Mouse (Mus musculus): Measurements from ENCODE around the gene Plekhb2. TPM values are rescaled to one million over a fixed set of nuclear protein-coding genes. Genes with fewer than 3 reads are reported as not detected.

Gene Plekhb2
- total RNA-seq, 2 experiments from 2014 or later, result 44.6 to 53.4 TPM

DNA sequence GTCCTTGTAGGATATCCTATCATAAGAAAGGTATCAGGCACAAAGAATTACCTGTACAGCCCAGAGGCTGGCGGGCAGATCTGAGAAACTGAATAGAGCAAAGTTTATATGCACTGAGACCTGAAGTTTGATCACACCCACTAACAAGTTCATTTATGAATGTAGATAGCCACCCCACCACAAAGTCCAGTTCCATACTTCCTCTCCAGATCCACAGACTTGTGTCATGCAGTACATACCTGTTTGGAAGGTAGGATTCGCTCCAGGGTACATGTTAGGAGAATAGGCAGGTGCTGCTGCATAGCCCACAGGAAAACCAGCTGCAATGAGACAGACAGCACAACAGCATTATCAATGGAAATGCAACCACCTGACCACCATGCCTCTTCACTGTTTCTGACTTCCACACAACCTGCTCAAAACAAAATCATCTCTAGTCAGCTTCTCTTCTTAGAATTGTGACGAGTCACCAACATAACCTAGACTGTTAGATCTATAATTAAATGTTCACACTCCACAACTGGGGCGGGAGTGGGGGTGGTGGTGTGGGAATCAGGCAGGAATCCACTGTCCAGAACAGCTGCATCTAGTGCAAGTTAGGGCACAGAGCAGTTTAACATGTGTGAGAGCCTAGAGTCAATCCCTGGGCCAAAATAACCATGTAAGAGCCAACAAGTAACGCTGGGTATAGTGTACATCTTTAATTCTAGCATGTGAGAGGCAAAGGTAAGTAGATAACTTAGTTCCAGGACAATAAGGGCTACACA is 21.1 kb upstream of the Plekhb2 start:
- DNase-seq, result no peak
- intact Hi-C loops (cut with DNase I), result no loop called here

DNA sequence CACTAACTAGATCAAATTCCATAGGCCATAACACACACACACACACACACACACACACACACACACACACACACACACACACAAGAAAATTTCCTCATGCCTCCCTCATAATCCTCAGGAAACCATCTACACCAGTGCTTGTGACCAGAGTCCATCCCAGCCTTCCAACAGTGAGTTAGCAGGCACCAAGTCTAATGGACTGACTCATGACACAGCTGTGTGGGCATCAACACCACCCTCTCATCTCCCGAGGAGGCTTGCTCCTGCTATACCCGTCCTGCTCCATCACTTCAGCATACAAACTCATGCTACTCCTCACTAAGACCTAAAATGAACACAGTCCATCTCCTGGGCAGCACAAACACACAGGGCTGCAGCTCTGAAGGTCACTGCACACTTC is 18.8 kb upstream of the Plekhb2 start:
- intact Hi-C loops (cut with DNase I), result no loop called here
- DNase-seq, result no peak

DNA sequence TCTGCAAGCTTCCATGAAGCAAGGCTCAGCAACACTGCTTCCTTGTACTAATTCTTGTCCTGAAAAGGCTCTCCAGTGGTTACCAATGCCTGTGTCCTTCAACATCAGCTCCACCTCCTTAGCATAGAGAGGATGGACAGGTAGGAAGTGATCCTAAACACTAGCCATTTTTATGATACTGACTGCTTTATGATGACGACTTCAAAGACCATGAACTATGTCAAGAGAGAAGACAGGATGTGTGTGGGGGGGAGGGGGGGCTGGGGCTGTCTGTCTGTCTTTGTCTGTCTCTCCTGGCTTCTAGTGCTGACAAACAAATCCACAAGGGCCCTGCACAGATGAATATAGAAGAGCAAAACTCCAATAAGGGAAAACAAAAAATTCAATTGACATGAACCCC is 18.4 kb upstream of the Plekhb2 start:
- intact Hi-C loops (cut with DNase I), result no loop called here
- DNase-seq, result no peak

DNA sequence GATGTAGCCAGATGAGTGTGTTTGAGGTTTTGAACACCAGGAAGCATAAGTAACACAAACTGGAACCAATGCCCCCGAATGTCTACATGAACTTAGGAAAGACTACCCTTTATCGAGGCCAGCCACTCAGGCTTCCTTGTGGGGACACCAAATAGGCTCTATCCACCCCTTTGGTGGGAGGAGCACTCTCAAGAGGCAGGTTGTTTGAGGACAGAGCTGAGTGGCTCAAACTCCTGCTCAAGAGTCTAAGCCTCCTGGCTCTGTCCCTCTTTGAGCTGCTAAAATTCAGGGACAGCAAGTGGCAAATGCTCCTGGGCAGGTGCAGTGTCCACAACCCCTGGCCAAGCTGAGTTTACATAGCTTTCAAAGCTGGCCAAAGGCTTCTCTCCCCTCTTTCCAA is 14.9 kb upstream of the Plekhb2 start:
- intact Hi-C loops (cut with DNase I), result no loop called here
- DNase-seq, result no peak

- no peak for DNase-seq
- intact Hi-C loops (cut with DNase I), result no loop called here
Observed at GRCm38 (mm10) chr1:34837951-34838689, 11.7 kb upstream of the Plekhb2 start.

- DNase-seq, result no peak
- intact Hi-C loops (cut with DNase I), result no loop called here
Observed at GRCm38 (mm10) chr1:34839241-34839640, 10.5 kb upstream of the Plekhb2 start.

- DNase-seq, result no peak
- intact Hi-C loops (cut with DNase I), result no loop called here
Observed at GRCm38 (mm10) chr1:34841709-34842388, 7.9 kb upstream of the Plekhb2 start.

DNA sequence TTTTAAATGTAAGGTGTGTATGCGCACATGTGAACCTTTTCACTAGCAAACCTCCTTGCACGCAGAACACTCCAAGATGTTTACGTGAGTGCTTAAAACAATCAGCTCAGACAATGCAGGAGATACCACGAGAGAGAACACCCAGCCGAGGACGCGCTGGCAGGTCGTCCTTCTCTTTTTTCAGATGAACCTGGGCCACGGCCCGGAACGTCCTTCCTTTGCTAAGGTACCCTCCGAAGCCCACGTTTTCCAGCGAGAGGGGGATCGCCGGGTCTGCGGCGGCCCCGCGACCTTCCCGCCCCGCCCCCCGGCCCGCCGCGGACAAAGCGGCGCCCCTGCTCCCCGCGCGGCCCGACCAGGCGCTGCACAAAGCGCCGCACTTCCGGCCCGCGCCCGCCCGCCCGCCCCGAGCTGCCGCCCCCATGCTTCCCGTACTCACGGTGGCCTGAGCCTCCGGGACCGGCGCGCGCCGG is 7.4 kb upstream of the Plekhb2 start:
- no peak for DNase-seq
- intact Hi-C loops (cut with DNase I), result no loop called here

- intact Hi-C loops (cut with DNase I), result no loop called here
- peak; percentile 78 to 85 for DNase-seq
Observed at GRCm38 (mm10) chr1:34842887-34843618, 6.7 kb upstream of the Plekhb2 start, which contains the start of gene Fam168b. Gene Fam168b, minus strand, starts transcription at chr1:34843065.

DNA sequence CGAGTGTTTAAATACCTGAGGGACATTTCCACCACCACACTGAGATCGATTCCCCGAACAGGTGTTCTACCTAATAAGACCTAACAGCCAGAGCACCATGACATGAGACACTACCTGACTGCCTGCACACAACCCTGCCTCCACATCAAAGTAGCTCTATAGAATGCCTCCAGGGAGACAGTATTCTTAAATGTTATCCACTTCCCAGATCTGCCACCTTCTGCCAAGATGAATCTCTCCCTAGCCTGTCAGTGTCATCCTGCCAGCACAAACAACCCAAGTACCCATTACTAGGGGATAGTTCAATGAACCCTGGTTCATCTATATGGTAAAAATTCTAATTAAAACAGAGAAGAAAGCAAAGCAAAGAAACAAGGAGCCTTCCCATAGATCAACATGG is 2.7 kb upstream of the Plekhb2 start:
- intact Hi-C loops (cut with DNase I), result no loop called here

DNA sequence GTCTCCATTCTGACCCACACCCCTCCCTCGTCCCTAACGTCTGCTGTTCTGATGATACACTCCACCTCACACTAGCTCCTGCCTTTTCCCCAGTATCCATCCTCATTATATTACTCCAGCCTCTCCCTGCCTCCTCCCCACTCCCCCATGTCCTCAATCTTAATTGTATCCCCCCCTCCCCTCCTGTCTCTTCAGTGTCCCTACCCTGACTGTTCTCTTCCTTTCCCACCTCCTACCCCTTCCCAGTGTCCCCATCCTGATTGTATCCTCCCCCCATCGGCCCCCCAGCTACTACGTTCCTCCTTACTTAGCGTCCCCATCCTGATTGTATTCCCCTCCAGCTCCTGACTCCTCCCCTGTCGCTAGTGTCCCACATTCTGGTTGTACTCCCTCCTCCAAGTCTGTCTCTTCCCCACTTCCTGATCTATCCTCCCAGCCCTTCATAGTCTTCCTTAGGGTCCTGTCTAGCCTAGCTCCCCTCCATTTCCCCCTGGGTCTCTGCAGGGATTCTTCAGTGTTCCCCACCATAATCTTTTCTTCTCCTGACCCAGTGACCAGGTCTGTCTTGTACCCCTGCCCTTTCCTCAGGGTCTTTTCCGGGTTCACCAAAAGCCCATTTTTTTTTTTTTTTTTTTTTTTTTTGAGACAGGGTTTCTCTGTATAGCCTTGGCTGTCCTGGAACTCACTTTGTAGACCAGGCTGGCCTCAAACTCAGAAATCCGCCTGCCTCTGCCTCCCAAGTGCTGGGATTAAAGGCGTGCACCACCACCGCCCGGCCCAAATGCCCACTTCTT is 764 bp downstream of the Plekhb2 start:
- intact Hi-C loops (cut with DNase I), result loop anchor here (5.0 kb wide), 1 partner anchor 38 kb away; no protein-coding TSS in a partner anchor
- no peak for DNase-seq

More for the DNA sequence above, 2.7 kb upstream of the Plekhb2 start:
- no peak for DNase-seq

- no peak for DNase-seq
- intact Hi-C loops (cut with DNase I), result loop anchor here (5.0 kb wide), 1 partner anchor 39 kb away; no protein-coding TSS in a partner anchor
Observed at GRCm38 (mm10) chr1:34851562-34851961, 1.8 kb downstream of the Plekhb2 start.

DNA sequence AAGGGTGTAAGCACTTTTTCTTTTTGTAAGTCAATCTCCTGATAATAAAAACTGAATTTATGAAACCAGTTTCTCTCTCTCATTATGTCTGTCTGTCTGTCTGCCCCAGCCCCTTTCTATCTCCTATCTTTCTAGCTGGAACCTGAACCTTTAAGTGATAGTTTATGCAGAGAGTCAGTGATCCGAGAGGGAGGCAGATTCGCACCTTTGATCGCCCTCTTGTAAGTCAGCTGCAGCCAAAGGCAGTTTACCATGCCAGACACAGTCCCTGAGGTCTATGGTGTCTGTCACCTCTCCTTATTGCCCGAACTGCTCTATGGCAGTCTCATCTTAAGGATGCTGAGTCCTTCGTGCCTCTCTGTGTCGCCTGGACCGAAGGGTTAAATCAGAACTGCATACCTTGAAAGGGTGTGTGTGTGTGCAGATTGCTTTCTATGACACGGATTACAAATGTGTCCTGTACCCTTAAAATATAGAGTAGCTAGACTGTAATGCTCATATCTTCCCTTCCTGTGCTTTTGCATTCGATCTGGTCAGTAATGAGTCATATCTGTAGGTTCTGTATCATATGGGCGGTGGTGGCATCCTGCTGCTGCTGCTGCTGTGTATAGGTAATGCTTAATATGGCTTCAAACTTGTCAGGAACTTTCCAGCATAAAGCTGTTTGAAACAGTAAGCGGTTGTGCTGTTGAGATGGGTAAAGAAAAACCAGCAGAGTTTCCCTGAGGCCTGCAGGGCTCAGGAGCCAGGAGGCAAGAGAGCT is 2.5 kb downstream of the Plekhb2 start:
- intact Hi-C loops (cut with DNase I), result loop anchor here (5.0 kb wide), 1 partner anchor 40 kb away; no protein-coding TSS in a partner anchor

GRCm38 (mm10) chr1:34853786-34854185 is 4.0 kb downstream of the Plekhb2 start:
- intact Hi-C loops (cut with DNase I), result loop anchor here (5.0 kb wide), 1 partner anchor 41 kb away; no protein-coding TSS in a partner anchor
- no peak for DNase-seq

More for the DNA sequence above, 2.5 kb downstream of the Plekhb2 start:
- no peak for DNase-seq

DNA sequence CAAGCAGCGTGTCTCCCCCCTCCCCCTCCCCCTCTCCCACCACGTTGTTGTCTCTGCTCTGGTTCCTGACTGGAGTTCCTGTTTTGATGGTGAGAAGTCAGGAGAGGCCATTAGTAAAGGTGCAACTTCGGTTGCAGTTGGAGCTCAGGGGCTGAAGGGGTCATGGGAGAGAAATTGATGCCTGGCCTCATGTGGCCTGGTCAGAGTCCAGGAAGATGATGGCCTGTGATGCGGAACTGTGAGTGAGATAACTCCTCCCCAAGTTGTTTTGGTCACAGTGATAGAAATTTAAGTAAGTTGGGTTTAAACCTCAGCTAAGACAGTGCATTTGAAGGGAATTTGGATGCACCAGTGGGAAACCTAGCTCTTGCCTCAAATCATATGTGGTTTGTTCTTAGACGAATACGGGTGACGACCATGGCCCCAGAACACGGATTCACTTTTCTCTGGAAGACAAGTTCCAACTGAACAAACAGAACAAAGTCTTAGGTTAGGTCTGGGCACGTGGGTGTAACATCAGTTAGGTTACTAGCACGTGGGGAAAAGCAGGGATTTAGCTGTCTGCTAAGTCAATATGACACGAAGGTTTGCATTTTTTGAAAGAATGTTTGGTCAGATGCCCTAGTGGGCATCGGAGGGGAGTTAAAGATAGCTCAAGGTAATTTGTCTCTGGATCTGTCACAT is 5.4 kb downstream of the Plekhb2 start:
- intact Hi-C loops (cut with DNase I), result no loop called here
- DNase-seq, result no peak

- intact Hi-C loops (cut with DNase I), result no loop called here
- DNase-seq, result no peak
Observed at GRCm38 (mm10) chr1:34858671-34859070, 8.9 kb downstream of the Plekhb2 start.

DNA sequence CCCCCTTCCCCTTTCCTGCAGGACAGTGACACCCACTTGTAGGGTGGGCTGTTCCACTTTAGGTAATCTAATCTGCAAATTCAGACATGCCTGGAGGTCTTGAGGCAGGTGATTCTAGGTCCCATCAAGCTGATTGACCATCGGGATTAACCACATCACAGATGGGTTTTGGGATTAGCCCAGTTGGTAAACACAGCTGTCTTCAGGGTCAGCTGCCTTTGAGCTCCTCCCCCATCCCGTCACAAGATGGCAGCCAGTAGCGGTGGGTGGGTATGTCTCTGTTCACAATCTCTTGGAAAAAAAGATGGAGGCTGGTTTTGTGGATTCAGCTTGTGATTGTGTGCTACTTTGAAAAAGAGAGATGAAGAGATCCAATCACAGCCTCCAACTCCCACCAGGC is 10.0 kb downstream of the Plekhb2 start:
- no peak for DNase-seq
- intact Hi-C loops (cut with DNase I), result no loop called here

DNA sequence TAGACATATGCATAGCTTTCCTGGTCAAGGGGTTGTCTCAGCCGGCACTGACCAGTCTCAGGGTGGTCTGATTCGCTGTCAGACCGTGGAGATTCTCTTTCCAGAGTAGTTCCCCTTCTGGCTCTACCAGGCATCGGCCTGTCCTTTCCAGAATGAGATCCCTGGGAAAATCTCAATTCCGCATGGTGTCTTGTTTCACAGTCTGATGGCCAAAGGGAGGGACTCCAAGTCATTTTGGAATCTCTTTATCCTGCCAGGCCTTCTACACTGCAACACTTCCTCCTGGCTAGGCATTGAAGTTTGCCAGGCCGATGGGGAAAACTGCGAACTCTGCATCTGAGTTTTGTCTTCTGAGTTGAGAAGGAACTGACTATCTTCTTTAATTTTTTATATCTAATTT is 10.4 kb downstream of the Plekhb2 start:
- no peak for DNase-seq
- intact Hi-C loops (cut with DNase I), result no loop called here

Data from gastrocnemius, postnatal 36 days (tissue).